Mouse (Mus musculus): ENCODE measurements at regions not wholly inside any gene's neighbourhood (a gene's known extent, or its start where the extent isn't known, plus 50 kb on each side); places are given as distances from the start of the nearest gene placed in this dataset.

GRCm38 (mm10) chr4:72411343-72411742, 210.6 kb upstream of the Tle1 start:
- TF ChIP-seq CTCF (IDR thresholded peaks at IDR 0.05; ENCODE audit: control insufficient read depth, insufficient read depth, insufficient read length) (no peak), MYOG (IDR thresholded peaks at IDR 0.05; ENCODE audit: control insufficient read depth, extremely low read depth, insufficient read length) (no peak), FOSL1 (IDR thresholded peaks at IDR 0.05; ENCODE audit: insufficient read depth, low read length, poor library complexity, severe bottlenecking) (no peak), MAX (IDR thresholded peaks at IDR 0.05) (no peak), USF1 (IDR thresholded peaks at IDR 0.05; ENCODE audit: low read depth) (no peak)

Measured in C2C12 (cell line).